Mouse (Mus musculus): Measurements from ENCODE around the gene Prdm10. TPM values are rescaled to one million over a fixed set of nuclear protein-coding genes. Genes with fewer than 3 reads are reported as not detected.
A peak's percentile ranks its signal among the peaks of the same experiment; 100 is the strongest.

Prdm10 gene
- polyA plus RNA-seq (2015; fragmentation: Nextera tagmentation; extraction: Ambion mirVana): 7.0 and 8.2 TPM in 2 replicates

DNA sequence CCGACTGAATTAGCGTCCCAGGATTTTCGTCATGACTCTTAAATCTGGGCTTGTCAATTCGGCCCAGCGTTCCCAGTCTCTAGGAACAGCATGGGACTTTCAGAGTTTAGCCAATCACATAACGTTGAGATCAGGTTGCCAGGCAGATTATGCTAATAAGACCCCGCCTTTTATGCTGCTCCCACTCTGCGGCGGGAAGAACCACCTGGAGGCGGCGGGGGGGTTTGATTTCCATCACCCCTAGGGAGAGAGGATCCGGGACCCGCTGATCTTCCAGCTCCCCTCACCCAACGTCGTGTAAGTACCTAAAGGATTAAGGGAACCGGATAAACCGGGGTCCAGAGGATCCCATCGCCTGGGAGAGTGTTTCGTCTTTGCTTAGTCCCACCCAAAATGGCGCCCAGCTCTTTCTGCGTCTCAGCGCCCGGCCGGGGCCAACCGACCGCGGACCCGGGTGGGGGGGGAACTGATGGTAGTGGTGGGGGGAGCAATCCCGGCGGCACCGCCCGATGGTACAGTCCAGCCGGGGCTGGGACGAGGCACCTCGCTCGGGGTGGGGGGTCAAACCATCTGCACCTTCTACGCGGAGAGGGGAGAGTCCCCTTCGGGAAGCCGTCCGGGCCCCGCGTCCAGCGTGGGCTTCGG, at the start of gene Prdm10:
Prdm10 (plus strand) TSS at position 173 of the 645 bp plus-strand sequence.
- no peaks in the 10 kb centered on the region for H3K36me3 ChIP-seq (ENCODE audit: control insufficient read depth, insufficient read depth, low read length)
- peaks cover 18% of the 10 kb centered on the region for H3K4me1 ChIP-seq (ENCODE audit: control insufficient read depth, insufficient read depth, low read depth, low read length)
- H3K9me3 ChIP-seq (ENCODE audit: control insufficient read depth, low read length): no peaks in the 10 kb centered on the region
- H3K27ac ChIP-seq (ENCODE audit: low read depth, low read length): peak within 1 kb of the TSS; percentile 100
- H3K4me3 ChIP-seq (ENCODE audit: low read length): peak within 1 kb of the TSS; percentile 63
- peak within 1 kb of the TSS; percentile 89 for H3K4me2 ChIP-seq (ENCODE audit: low read length)
- H3K27me3 ChIP-seq (replicated peaks; ENCODE audit: control insufficient read depth, insufficient read depth, low read length): no peaks in the 10 kb centered on the region
- under 1% methylated on average over 37 of the region's 45 CpGs for WGBS
- H3K9ac ChIP-seq (ENCODE audit: low read depth, low read length): peak within 1 kb of the TSS; percentile 94
- peak; percentile 95 for ATAC-seq

DNA sequence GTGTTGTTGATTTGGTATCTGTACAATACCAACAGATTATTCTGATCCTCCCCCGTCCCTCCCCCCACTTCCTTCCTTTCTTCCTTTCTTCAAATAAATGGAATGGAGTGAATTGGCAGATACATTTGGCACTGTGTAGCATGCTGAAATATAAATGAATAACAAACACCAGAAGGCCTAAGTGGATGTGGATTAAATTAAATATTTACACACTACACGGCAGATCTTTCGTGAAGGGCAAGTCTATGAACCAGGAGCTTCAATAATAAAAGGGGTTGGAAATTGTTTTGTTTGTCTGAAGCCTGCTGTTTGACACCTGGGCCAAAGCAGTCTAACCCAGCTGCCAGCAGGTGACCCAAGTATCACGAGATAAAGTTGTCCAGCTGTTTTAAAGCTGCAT, 45.3 kb upstream of the Prdm10 start:
- Histone ChIP-seq H3K36me3 (ENCODE audit: control insufficient read depth, insufficient read depth, low read length) (no peaks in the 10 kb centered on the region), H3K4me3 (ENCODE audit: low read length) (no peak overlapping the region), H3K27me3 (replicated peaks; ENCODE audit: control insufficient read depth, insufficient read depth, low read length) (no peaks in the 10 kb centered on the region), H3K27ac (ENCODE audit: low read depth, low read length) (no peak overlapping the region), H3K4me2 (ENCODE audit: low read length) (no peak overlapping the region), H3K9me3 (ENCODE audit: control insufficient read depth, low read length) (no peaks in the 10 kb centered on the region), H3K4me1 (ENCODE audit: control insufficient read depth, insufficient read depth, low read depth, low read length) (no peaks in the 10 kb centered on the region), H3K9ac (ENCODE audit: low read depth, low read length) (no peak overlapping the region)
- no peak for ATAC-seq
- 62% methylated on average over 4 of the region's 4 CpGs for WGBS

DNA sequence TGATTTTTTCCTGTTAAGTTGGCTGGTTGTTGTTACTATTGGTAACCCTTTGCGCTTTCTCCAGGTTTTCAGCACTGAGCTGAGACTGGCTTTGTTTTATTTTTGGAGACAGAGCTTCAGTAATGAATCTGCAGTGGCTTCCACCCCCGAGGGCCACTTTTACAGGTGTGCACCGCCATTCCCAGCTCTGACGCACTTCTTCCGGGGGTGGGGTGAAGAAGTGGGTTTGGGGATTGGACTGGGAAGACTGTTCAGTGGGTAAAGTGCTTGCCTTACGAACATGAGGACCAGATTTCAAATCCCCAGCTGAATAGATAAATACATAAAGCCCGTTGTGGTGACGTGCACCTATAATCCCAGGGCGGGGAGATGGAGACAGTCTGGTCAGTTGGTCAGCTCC, 44.8 kb upstream of the Prdm10 start:
- H3K9ac ChIP-seq (ENCODE audit: low read depth, low read length): no peak overlapping the region
- no peaks in the 10 kb centered on the region for H3K4me1 ChIP-seq (ENCODE audit: control insufficient read depth, insufficient read depth, low read depth, low read length)
- H3K9me3 ChIP-seq (ENCODE audit: control insufficient read depth, low read length): no peaks in the 10 kb centered on the region
- ATAC-seq: no peak
- no peak overlapping the region for H3K27ac ChIP-seq (ENCODE audit: low read depth, low read length)
- no peak overlapping the region for H3K4me3 ChIP-seq (ENCODE audit: low read length)
- no peaks in the 10 kb centered on the region for H3K27me3 ChIP-seq (replicated peaks; ENCODE audit: control insufficient read depth, insufficient read depth, low read length)
- no peaks in the 10 kb centered on the region for H3K36me3 ChIP-seq (ENCODE audit: control insufficient read depth, insufficient read depth, low read length)
- H3K4me2 ChIP-seq (ENCODE audit: low read length): no peak overlapping the region
- 88% methylated on average over 9 of the region's 9 CpGs for WGBS

DNA sequence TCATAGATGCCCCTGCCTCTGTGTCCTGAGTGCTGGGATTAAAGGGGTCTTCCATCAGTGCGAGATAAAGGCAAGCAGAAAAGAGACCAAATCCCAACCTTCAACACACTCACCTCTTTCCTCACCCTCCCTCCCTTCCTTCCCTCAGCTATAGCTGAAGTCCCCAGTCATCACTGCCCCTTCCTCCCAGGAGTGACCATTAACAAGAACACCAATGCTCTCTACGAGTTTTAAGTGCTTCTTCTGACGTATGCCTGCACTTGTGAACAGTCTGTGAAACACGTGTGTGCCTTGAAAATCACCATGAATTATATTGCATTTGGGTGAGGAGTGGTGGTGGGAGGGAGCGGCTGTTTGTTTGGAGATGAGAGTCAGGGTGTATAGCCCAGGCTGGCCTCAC, 44.3 kb upstream of the Prdm10 start:
- no peaks in the 10 kb centered on the region for H3K27me3 ChIP-seq (replicated peaks; ENCODE audit: control insufficient read depth, insufficient read depth, low read length)
- no peaks in the 10 kb centered on the region for H3K9me3 ChIP-seq (ENCODE audit: control insufficient read depth, low read length)
- H3K9ac ChIP-seq (ENCODE audit: low read depth, low read length): no peak overlapping the region
- no peaks in the 10 kb centered on the region for H3K4me1 ChIP-seq (ENCODE audit: control insufficient read depth, insufficient read depth, low read depth, low read length)
- ATAC-seq: no peak
- no peak overlapping the region for H3K4me3 ChIP-seq (ENCODE audit: low read length)
- WGBS: 76% methylated on average over 5 of the region's 5 CpGs
- H3K36me3 ChIP-seq (ENCODE audit: control insufficient read depth, insufficient read depth, low read length): no peaks in the 10 kb centered on the region
- H3K4me2 ChIP-seq (ENCODE audit: low read length): no peak overlapping the region
- H3K27ac ChIP-seq (ENCODE audit: low read depth, low read length): no peak overlapping the region

DNA sequence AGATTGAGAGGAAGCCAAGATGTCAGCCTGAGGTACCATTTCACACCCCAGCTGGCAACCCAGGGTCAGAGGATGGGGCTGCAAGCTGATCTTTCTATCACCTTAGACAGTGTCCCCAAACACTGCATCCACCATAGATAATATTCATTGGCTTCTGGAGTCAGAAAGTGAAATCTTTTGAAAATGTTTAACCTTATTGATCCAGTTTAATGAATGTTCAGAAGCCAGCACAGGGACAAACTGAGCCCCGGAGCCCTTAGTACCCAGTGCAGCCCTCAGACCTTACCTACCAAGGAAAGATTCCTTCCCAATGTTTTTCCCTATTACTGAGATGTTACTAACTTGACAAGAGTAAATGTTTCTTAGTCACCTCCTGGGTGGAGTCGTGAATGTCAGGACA, 41.8 kb upstream of the Prdm10 start:
- Histone ChIP-seq H3K27ac (ENCODE audit: low read depth, low read length) (no peak overlapping the region), H3K9ac (ENCODE audit: low read depth, low read length) (no peak overlapping the region), H3K27me3 (replicated peaks; ENCODE audit: control insufficient read depth, insufficient read depth, low read length) (no peaks in the 10 kb centered on the region), H3K9me3 (ENCODE audit: control insufficient read depth, low read length) (no peaks in the 10 kb centered on the region), H3K36me3 (ENCODE audit: control insufficient read depth, insufficient read depth, low read length) (no peaks in the 10 kb centered on the region), H3K4me1 (ENCODE audit: control insufficient read depth, insufficient read depth, low read depth, low read length) (no peaks in the 10 kb centered on the region), H3K4me2 (ENCODE audit: low read length) (no peak overlapping the region), H3K4me3 (ENCODE audit: low read length) (no peak overlapping the region)
- WGBS: 83% methylated on average over 2 of the region's 2 CpGs
- no peak for ATAC-seq

DNA sequence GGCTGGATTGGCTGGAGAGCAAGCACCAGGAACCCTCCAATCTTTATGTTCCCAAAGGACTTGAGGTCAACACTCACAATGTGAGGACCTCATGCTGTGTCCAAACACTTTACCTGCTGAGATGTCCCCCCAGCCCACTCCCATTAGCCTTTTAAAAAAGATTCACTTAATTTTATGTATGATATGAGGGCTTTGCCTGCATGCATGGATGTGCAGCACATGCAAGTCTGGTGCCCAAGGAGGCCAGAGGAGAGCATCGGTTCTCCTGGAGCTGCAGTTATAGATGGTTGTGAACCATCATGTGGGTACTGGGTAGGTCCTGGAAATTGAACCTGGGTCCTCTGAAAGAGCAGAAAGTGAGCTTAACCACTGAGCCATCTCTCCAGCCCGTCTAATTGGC, 40.8 kb upstream of the Prdm10 start:
- 88% methylated on average over 2 of the region's 2 CpGs for WGBS

DNA sequence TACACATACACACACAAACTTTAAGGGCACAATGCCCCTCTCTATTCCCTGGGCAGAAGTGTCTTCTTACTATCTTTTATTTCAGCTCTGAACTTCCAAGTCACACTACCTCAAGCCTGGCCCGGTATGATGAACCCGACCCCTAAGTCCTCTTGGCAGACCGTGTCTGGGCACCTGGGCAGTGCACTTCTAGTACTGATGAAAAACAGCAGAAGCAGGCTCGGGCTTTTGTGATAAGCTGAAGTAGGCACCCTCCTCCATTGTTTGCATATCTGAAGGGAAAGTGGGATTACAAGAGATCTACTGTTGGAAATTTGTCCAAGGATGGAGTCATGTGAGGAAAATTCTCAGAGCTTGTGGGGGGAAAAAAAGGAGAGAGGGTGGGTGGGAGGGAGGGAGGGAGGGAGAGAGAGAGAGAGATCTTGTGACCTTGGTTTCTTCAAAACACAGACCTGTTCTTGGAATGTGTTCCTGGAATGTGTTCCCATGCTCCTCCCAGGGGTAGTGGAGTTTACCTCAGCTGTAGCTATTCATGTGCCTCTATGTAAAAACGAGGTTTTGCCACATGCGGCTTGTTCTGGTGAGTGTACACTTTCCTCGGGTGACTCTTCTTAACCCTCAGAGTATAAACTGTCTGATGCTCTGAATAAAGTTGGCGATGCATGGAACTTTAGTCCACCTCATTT, 39.7 kb upstream of the Prdm10 start:
- Histone ChIP-seq H3K36me3 (ENCODE audit: control insufficient read depth, insufficient read depth, low read length) (no peaks in the 10 kb centered on the region), H3K4me1 (ENCODE audit: control insufficient read depth, insufficient read depth, low read depth, low read length) (no peaks in the 10 kb centered on the region), H3K27ac (ENCODE audit: low read depth, low read length) (no peak overlapping the region), H3K4me2 (ENCODE audit: low read length) (no peak overlapping the region), H3K4me3 (ENCODE audit: low read length) (no peak overlapping the region), H3K27me3 (replicated peaks; ENCODE audit: control insufficient read depth, insufficient read depth, low read length) (no peaks in the 10 kb centered on the region), H3K9me3 (ENCODE audit: control insufficient read depth, low read length) (no peaks in the 10 kb centered on the region), H3K9ac (ENCODE audit: low read depth, low read length) (no peak overlapping the region)
- WGBS: 87% methylated on average over 8 of the region's 8 CpGs
- ATAC-seq: no peak

More for the DNA sequence above, 40.8 kb upstream of the Prdm10 start:
- Histone ChIP-seq H3K27me3 (replicated peaks; ENCODE audit: control insufficient read depth, insufficient read depth, low read length) (no peaks in the 10 kb centered on the region), H3K36me3 (ENCODE audit: control insufficient read depth, insufficient read depth, low read length) (no peaks in the 10 kb centered on the region), H3K4me1 (ENCODE audit: control insufficient read depth, insufficient read depth, low read depth, low read length) (no peaks in the 10 kb centered on the region), H3K4me2 (ENCODE audit: low read length) (no peak overlapping the region), H3K9ac (ENCODE audit: low read depth, low read length) (no peak overlapping the region), H3K9me3 (ENCODE audit: control insufficient read depth, low read length) (no peaks in the 10 kb centered on the region), H3K4me3 (ENCODE audit: low read length) (no peak overlapping the region), H3K27ac (ENCODE audit: low read depth, low read length) (no peak overlapping the region)
- ATAC-seq: no peak

DNA sequence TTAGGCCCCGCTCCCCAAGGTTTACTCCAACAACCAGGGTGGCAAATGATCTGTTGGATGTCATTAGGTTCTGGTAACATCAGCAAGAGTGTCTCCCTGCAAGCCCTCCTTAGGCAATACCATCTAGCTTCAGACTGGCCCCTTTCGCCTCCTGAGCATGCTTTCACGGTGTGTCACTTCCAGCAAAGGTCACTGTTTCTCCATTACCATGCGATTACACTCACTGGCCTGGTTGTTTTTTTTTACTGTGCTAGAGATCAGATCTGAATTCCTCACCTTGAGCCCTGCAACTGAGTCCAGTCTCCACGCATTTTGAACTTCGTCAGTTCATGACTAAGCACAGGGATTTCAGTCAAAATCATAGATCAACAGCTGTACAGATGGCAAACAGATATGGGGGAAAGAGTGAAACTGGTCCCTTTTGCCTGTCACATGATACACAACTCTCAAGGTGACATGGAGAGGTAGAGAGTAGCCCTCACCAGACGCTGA, 39.1 kb upstream of the Prdm10 start:
- H3K27ac ChIP-seq (ENCODE audit: low read depth, low read length): no peak overlapping the region
- H3K27me3 ChIP-seq (replicated peaks; ENCODE audit: control insufficient read depth, insufficient read depth, low read length): no peaks in the 10 kb centered on the region
- no peak overlapping the region for H3K9ac ChIP-seq (ENCODE audit: low read depth, low read length)
- no peak for ATAC-seq
- H3K9me3 ChIP-seq (ENCODE audit: control insufficient read depth, low read length): no peaks in the 10 kb centered on the region
- no peaks in the 10 kb centered on the region for H3K36me3 ChIP-seq (ENCODE audit: control insufficient read depth, insufficient read depth, low read length)
- 85% methylated on average over 7 of the region's 7 CpGs for WGBS
- H3K4me2 ChIP-seq (ENCODE audit: low read length): no peak overlapping the region
- no peak overlapping the region for H3K4me3 ChIP-seq (ENCODE audit: low read length)
- no peaks in the 10 kb centered on the region for H3K4me1 ChIP-seq (ENCODE audit: control insufficient read depth, insufficient read depth, low read depth, low read length)

DNA sequence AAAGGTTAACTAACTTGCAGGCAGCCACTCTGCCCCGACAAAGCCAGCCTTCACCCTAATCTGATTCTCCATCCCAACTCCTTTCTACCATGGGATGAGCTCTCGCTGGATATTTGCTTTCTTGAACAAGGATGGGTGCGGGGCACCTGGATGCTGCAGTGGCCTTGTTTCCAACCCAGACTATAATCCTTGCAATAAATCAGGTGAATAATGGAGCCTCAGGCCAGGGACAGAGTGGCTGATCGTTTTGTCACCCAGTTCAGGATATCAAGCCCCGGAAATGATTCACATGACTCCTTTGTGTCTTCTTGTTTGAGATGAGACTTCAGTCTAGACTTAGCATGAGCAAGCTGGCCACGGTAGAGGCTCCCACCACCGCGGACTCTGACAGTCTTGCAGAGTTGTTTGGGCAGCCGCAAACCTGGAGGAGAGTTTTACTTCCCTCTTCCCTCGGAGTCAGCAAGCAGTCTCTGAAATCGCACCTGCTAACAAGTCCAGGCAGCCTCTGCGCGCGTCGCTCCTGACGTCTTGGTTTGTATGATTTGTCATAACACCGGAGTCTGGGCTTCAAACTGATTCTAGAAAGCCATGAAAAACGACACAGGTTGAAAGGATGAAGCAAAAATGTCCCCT, 36.9 kb upstream of the Prdm10 start:
- H3K4me3 ChIP-seq (ENCODE audit: low read length): no peak overlapping the region
- no peak overlapping the region for H3K9ac ChIP-seq (ENCODE audit: low read depth, low read length)
- ATAC-seq: no peak
- no peaks in the 10 kb centered on the region for H3K9me3 ChIP-seq (ENCODE audit: control insufficient read depth, low read length)
- no peak overlapping the region for H3K4me2 ChIP-seq (ENCODE audit: low read length)
- 77% methylated on average over 18 of the region's 18 CpGs for WGBS
- H3K36me3 ChIP-seq (ENCODE audit: control insufficient read depth, insufficient read depth, low read length): no peaks in the 10 kb centered on the region
- H3K4me1 ChIP-seq (ENCODE audit: control insufficient read depth, insufficient read depth, low read depth, low read length): no peaks in the 10 kb centered on the region
- H3K27ac ChIP-seq (ENCODE audit: low read depth, low read length): no peak overlapping the region
- H3K27me3 ChIP-seq (replicated peaks; ENCODE audit: control insufficient read depth, insufficient read depth, low read length): no peaks in the 10 kb centered on the region

All from hindbrain, embryonic 16.5 days (tissue).